Mouse (Mus musculus) stomach, embryonic 16.5 days (tissue): Measurements from ENCODE around the gene Hyal1. TPM values are rescaled to one million over a fixed set of nuclear protein-coding genes. Genes with fewer than 3 reads are reported as not detected.

Experiments
- ATAC-seq: fragments of 200-750 bp; cut with Nextera tagmentation; 2 replicates; pipeline ENCODE4 v1.8.0; 2017; ENCODE audit warnings: moderate number of reproducible peaks, moderate TSS enrichment; ENCODE audit not compliant: insufficient read depth, low FRiP score
- H3K27ac ChIP-seq: fragments of 300-500 bp; sonication (generic); 2 replicates; pipeline ENCODE4 v1.5.1; 2014; ENCODE audit warnings: low read length
- H3K27me3 ChIP-seq: fragments of 300-500 bp; sonication (generic); 2 replicates; pipeline ENCODE4 v1.6.1; 2014; ENCODE audit warnings: low read length, control low read depth, mixed read lengths; ENCODE audit not compliant: control insufficient read depth, insufficient read depth
- H3K36me3 ChIP-seq: fragments of 300-500 bp; sonication (generic); 2 replicates; pipeline ENCODE4 v1.6.1; 2014; ENCODE audit warnings: low read length; ENCODE audit not compliant: control insufficient read depth, insufficient read depth
- H3K4me1 ChIP-seq: fragments of 300-500 bp; sonication (generic); 2 replicates; pipeline ENCODE4 v1.6.1; 2014; ENCODE audit warnings: low read length, control low read depth, mixed read lengths; ENCODE audit not compliant: control insufficient read depth, insufficient read depth
- H3K4me2 ChIP-seq: fragments of 300-500 bp; sonication (generic); 2 replicates; pipeline ENCODE4 v1.6.1; 2014; ENCODE audit warnings: low read depth, low read length, mixed read lengths
- H3K4me3 ChIP-seq: fragments of 300-500 bp; sonication (generic); replicated peaks from 2 replicates; pipeline ENCODE4 v1.5.1; 2014; ENCODE audit warnings: mild to moderate bottlenecking, low read length
- H3K9ac ChIP-seq: fragments of 300-500 bp; sonication (generic); 2 replicates; pipeline ENCODE4 v1.6.1; 2014; ENCODE audit warnings: low read length
- H3K9me3 ChIP-seq: fragments of 300-500 bp; sonication (generic); replicated peaks from 2 replicates; pipeline ENCODE4 v1.6.1; 2016; ENCODE audit warnings: low read length, control low read depth; ENCODE audit not compliant: control insufficient read depth
- WGBS: fragments of 180-500 bp; shearing (Covaris S2); extraction: QIAGEN DNeasy Blood & Tissue Kit; methylation state at CpG from one replicate; pipeline ENCODE4 v1.1.7; 2014; 5-methylcytosine and 5-hydroxymethylcytosine counted together
- polyA plus RNA-seq: library from polyadenylated mRNA; unstranded; fragments of >200 nt; fragmentation: Nextera tagmentation; extraction: Ambion mirVana; gene quantifications from 2 replicates; pipeline ENCODE4 v1.2.1, GENCODE M21; 2015

The Hyal1 gene
- polyA plus RNA-seq, 1 experiment from 2014 or later, result 14.9 TPM

DNA sequence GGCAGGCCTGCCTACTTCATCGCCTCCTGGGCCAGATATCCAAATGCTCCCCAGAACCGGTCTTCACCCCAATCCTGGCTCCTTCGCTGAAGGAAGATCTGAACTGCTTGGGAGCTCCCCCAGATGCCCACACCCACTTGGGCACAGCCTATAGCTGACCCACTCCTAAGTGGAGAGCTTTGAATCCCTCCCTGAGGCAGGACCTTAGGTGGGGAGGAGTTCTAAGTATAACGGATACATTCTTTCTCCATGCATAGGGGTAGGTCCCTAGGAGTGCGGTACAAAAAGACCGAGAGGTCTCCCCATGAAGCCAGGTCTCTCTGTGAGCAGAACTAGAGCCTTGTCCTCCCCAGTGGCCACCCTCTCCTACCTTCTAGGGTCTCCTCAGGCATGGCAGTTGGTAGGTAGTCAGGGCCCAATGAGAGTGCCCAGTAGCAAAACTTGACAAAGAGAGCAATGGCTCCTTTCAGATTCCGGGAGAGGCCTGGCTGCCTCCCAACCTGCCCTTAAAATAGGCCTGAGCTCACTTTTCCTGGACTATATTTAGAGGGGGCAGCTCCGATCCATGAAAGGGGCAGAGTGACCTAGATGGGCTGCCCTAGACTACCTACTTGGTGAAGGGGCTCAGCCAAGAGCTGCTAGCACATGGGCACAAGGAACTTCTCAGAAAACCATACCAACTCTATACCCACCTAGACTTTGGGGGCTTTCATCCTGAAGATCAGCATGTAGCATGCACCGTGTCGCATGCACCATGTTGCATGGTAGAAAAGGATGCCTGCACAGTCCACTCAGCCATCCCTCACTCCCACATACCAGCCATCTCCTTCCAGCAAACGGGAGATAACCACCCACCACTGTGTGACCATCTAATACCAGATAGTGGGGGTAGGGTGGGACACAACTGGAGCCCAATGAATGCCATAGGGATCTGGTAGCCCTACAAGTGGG, 20.2 kb downstream of the Hyal1 start:
- Histone ChIP-seq H3K27me3 (no peaks in the 10 kb centered on the region), H3K9me3 (no peaks in the 10 kb centered on the region), H3K36me3 (peaks cover 7% of the 10 kb centered on the region; the same call in 1 of the 2 replicates), H3K4me2 (no peak overlapping the region), H3K27ac (no peak overlapping the region), H3K9ac (no peak overlapping the region), H3K4me1 (no peaks in the 10 kb centered on the region), H3K4me3 (no peak overlapping the region)
- 85% methylated on average over 11 of the region's 11 CpGs for WGBS
- no peak for ATAC-seq

GRCm38 (mm10) chr9:107598385-107598784, 21.7 kb downstream of the Hyal1 start:
- Histone ChIP-seq H3K36me3 (no peaks in the 10 kb centered on the region), H3K9ac (no peak overlapping the region), H3K4me2 (no peak overlapping the region), H3K27ac (no peak overlapping the region), H3K4me1 (0 out of 2 replicates have a peak, but pooled peaks cover 4% of the 10 kb centered on the region), H3K4me3 (no peak overlapping the region), H3K9me3 (no peaks in the 10 kb centered on the region), H3K27me3 (no peaks in the 10 kb centered on the region)
- WGBS, result 62% methylated on average over 5 of the region's 5 CpGs
- ATAC-seq, result no peak

- Histone ChIP-seq H3K4me2 (no peak overlapping the region), H3K27me3 (no peaks in the 10 kb centered on the region), H3K4me1 (peaks cover 4% of the 10 kb centered on the region; the same call in 1 of the 2 replicates), H3K36me3 (no peaks in the 10 kb centered on the region), H3K9ac (no peak overlapping the region), H3K9me3 (no peaks in the 10 kb centered on the region), H3K4me3 (no peak overlapping the region), H3K27ac (no peak overlapping the region)
- 81% methylated on average over 9 of the region's 9 CpGs for WGBS
- ATAC-seq, result no peak
These were observed 22.7 kb downstream of the Hyal1 start for GRCm38 (mm10) chr9:107599433-107599832.

DNA sequence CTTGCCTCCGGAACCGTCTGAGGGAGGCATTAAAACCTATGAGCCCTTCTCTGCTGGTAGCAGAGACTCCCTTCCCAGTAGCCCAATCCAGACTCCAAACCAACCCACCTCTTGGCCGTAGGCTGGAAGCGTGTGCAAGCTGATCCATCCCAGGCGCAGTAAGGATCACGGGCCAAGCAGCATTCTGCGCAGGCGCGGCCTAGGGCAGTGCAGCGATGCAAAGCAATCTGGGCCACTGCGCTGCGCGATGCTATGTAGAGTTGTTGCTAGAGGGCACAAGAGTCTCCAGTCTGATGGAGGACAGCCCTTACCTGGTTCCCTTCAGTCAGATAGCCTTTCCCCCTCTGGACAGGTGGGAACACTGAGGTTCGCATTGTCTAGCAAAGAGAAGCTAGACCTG, 23.1 kb downstream of the Hyal1 start:
- no peak overlapping the region for H3K4me3 ChIP-seq
- whole genome bisulfite sequencing, result 68% methylated on average over 14 of the region's 14 CpGs
- H3K27ac ChIP-seq, result no peak overlapping the region
- no peaks in the 10 kb centered on the region for H3K9me3 ChIP-seq
- no peak for ATAC-seq
- no peak overlapping the region for H3K4me2 ChIP-seq
- no peaks in the 10 kb centered on the region for H3K27me3 ChIP-seq
- no peaks in the 10 kb centered on the region for H3K36me3 ChIP-seq
- no peak overlapping the region; the same call in 1 of the 2 replicates for H3K9ac ChIP-seq
- peaks cover 9% of the 10 kb centered on the region; the same call in 1 of the 2 replicates for H3K4me1 ChIP-seq

DNA sequence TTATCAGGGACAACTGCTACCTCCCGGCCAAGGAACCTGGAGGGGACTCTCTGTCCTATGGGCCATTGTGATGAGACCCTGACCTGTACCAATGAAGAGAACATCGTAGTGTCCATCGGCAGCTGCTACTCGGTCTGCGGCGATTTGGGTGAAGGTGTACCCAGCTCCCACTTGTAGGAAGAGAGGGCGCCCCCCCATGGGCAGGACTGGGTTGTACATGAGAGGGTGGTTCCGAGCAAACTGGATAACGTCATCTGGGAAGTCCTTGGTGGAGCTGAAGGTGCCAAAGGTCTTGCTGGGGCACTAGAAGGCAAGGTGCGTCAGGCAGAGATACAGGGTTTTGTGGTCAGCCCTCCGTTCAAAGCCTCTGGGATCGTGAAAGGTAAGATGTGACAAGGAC, 24.0 kb downstream of the Hyal1 start:
- H3K36me3 ChIP-seq, result no peaks in the 10 kb centered on the region
- H3K9ac ChIP-seq, result no peak overlapping the region
- peaks cover 14% of the 10 kb centered on the region; the same call in 1 of the 2 replicates for H3K4me1 ChIP-seq
- 74% methylated on average over 12 of the region's 12 CpGs for whole genome bisulfite sequencing
- no peak overlapping the region for H3K27ac ChIP-seq
- no peak for ATAC-seq
- no peak overlapping the region for H3K4me2 ChIP-seq
- no peaks in the 10 kb centered on the region for H3K27me3 ChIP-seq
- H3K4me3 ChIP-seq, result no peak overlapping the region
- H3K9me3 ChIP-seq, result no peaks in the 10 kb centered on the region

DNA sequence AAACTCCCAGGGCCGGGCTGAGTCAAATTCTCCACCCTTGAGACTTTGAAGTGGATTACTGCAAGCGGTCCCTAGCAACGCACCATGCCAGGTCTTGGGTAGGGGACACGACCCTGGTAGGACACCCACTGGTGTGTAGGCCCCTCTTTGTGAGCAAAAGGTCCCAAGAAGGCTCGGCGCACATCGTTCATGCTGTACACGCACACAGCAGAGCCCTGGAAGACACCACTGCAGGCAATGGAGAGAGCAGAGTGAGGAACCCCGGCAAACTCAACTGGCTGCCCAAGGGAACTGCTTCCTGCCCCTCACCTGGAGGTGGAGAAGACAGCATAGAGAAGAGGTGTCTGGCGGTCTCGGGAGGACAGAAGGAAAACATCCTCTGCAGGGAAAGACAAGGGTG, 24.5 kb downstream of the Hyal1 start:
- Histone ChIP-seq H3K9ac (no peak overlapping the region), H3K4me1 (peaks cover 14% of the 10 kb centered on the region; the same call in 1 of the 2 replicates)
- WGBS, result 79% methylated on average over 11 of the region's 11 CpGs

DNA sequence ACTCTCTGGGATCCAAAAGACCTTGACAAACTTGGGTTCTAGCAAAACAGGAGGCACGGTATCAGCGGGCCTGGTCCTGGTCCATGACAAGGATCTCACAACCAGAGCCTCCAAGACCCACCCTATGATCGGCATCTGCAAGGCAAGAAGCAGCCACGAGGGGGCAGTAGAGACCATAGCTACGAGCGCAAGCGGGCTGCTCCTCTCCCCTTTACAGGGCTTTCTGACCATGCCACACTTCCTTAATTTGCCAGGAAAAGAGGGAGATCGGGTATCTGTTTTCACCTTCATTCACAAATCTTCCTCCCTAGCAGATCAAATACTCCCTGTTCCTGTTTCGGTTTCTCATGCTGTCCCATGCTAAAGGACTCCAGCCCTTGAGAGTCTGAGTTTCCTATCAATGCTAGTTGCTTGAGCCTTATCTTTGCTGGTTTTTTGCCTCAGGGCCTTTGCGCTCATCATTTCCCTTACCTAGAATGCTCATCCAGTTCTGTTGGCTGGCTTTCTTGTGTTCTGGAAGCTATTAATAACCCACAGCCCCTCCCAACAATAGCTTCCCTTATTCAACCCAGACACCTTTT, 25.4 kb downstream of the Hyal1 start:
- Histone ChIP-seq H3K27me3 (no peaks in the 10 kb centered on the region), H3K4me1 (peaks cover 18% of the 10 kb centered on the region; the same call in 1 of the 2 replicates), H3K9ac (peak overlapping the region; percentile 44; the same call in 1 of the 2 replicates), H3K27ac (no peak overlapping the region), H3K36me3 (no peaks in the 10 kb centered on the region), H3K4me2 (no peak overlapping the region; the same call in 1 of the 2 replicates), H3K4me3 (no peak overlapping the region), H3K9me3 (no peaks in the 10 kb centered on the region)
- peak; percentile 67; the same call in 1 of the 2 replicates for ATAC-seq
- 11% methylated on average over 10 of the region's 10 CpGs for WGBS

More for the DNA sequence above, 24.5 kb downstream of the Hyal1 start:
- Histone ChIP-seq H3K9me3 (no peaks in the 10 kb centered on the region), H3K27ac (no peak overlapping the region), H3K27me3 (no peaks in the 10 kb centered on the region), H3K36me3 (no peaks in the 10 kb centered on the region), H3K4me3 (no peak overlapping the region), H3K4me2 (no peak overlapping the region)
- ATAC-seq, result no peak

- Histone ChIP-seq H3K4me2 (no peak overlapping the region), H3K4me1 (peaks cover 29% of the 10 kb centered on the region; the same call in 1 of the 2 replicates), H3K36me3 (no peaks in the 10 kb centered on the region), H3K27me3 (no peaks in the 10 kb centered on the region), H3K9ac (no peak overlapping the region), H3K27ac (no peak overlapping the region), H3K9me3 (no peaks in the 10 kb centered on the region), H3K4me3 (no peak overlapping the region)
- 71% methylated on average over 6 of the region's 6 CpGs for WGBS
- no peak for ATAC-seq
These were observed 26.5 kb downstream of the Hyal1 start for GRCm38 (mm10) chr9:107603251-107603650.
